Mouse (Mus musculus) hindbrain, postnatal 0 days (tissue): ENCODE measurements around the gene Asb2. TPM values are rescaled to one million over a fixed set of nuclear protein-coding genes. Genes with fewer than 3 reads are reported as not detected.

Experiments
- ATAC-seq: fragments of 200-750 bp; cut with Nextera tagmentation; 2 replicates; pipeline ENCODE4 v1.8.0; 2017; ENCODE audit warnings: mild to moderate bottlenecking, moderate TSS enrichment, moderate library complexity
- DNase-seq: peaks from one replicate; pipeline ENCODE4 v3.0.0-alpha.2; 2015; ENCODE audit warnings: low spot score
- H3K27ac ChIP-seq: fragments of 300-500 bp; sonication (generic); 2 replicates; pipeline ENCODE4 v1.5.1; 2014; ENCODE audit warnings: mild to moderate bottlenecking
- H3K27me3 ChIP-seq: fragments of 300-500 bp; sonication (generic); 2 replicates; pipeline ENCODE4 v1.6.1; 2014; ENCODE audit warnings: low read length, mixed read lengths; ENCODE audit not compliant: insufficient read depth
- H3K36me3 ChIP-seq: fragments of 300-500 bp; sonication (generic); 2 replicates; pipeline ENCODE4 v1.6.1; 2014; ENCODE audit warnings: low read length, mixed read lengths; ENCODE audit not compliant: insufficient read depth
- H3K4me1 ChIP-seq: fragments of 300-500 bp; sonication (generic); 2 replicates; pipeline ENCODE4 v1.6.1; 2014; ENCODE audit warnings: antibody characterized with exemption, low read length, mixed read lengths; ENCODE audit not compliant: insufficient read depth
- H3K4me2 ChIP-seq: fragments of 300-500 bp; sonication (generic); 2 replicates; pipeline ENCODE4 v1.6.1; 2014; ENCODE audit warnings: low read depth, mild to moderate bottlenecking, low read length, moderate library complexity, mixed read lengths
- H3K4me3 ChIP-seq: fragments of 300-500 bp; sonication (generic); 2 replicates; pipeline ENCODE4 v1.5.1; 2014; ENCODE audit warnings: low read length
- H3K9ac ChIP-seq: fragments of 300-500 bp; sonication (generic); replicated peaks from 2 replicates; pipeline ENCODE4 v1.6.1; 2014; ENCODE audit warnings: mild to moderate bottlenecking, low read length, moderate library complexity, mixed read lengths
- H3K9me3 ChIP-seq: fragments of 300-500 bp; sonication (generic); 2 replicates; pipeline ENCODE4 v1.6.1; 2016; ENCODE audit warnings: low read length, mixed read lengths
- CTCF ChIP-seq: IDR thresholded peaks from 2 replicates; pipeline ENCODE4 v1.5.1; 2016; ENCODE audit warnings: antibody characterized with exemption, control low read depth, low read depth
- WGBS: fragments of 180-500 bp; shearing (Covaris S2); extraction: QIAGEN DNeasy Blood & Tissue Kit; methylation state at CpG from one replicate; pipeline ENCODE4 v1.1.7; 2014; 5-methylcytosine and 5-hydroxymethylcytosine counted together
- polyA plus RNA-seq: library from polyadenylated mRNA; unstranded; fragments of >200 nt; fragmentation: Nextera tagmentation; extraction: Ambion mirVana; gene quantifications from 2 replicates; pipeline ENCODE4 v1.2.1, GENCODE M21; 2015
- total RNA-seq: library from RNA; depleted of rRNA; stranded (reverse); fragments of >200 nt; gene quantifications from 2 replicates; pipeline ENCODE4 v1.2.3, GENCODE M21; 2014

Asb2 gene
- total and polyA plus RNA-seq, 2 experiments from 2014 or later, result 1.6 to 3.2 TPM

GRCm38 (mm10) chr12:103333426-103333825 is 22.4 kb downstream of the Asb2 start:
- no peak for DNase-seq
- no peaks in the 10 kb centered on the region for H3K36me3 ChIP-seq
- H3K4me3 ChIP-seq, result no peak overlapping the region
- H3K27me3 ChIP-seq, result no peaks in the 10 kb centered on the region
- no peak overlapping the region for H3K27ac ChIP-seq
- 92% methylated on average over 15 of the region's 15 CpGs for WGBS
- H3K4me2 ChIP-seq, result no peak overlapping the region
- no peak for ATAC-seq
- no peak overlapping the region for H3K9ac ChIP-seq
- no peaks in the 10 kb centered on the region for H3K9me3 ChIP-seq
- TF ChIP-seq CTCF, result no peak
- no peaks in the 10 kb centered on the region for H3K4me1 ChIP-seq

- no peak for ATAC-seq
- TF ChIP-seq CTCF, result no peak
- Histone ChIP-seq H3K4me1 (no peaks in the 10 kb centered on the region), H3K4me2 (no peak overlapping the region), H3K9me3 (no peaks in the 10 kb centered on the region), H3K27ac (no peak overlapping the region), H3K27me3 (no peaks in the 10 kb centered on the region), H3K36me3 (no peaks in the 10 kb centered on the region), H3K4me3 (no peak overlapping the region), H3K9ac (no peak overlapping the region)
- WGBS, result 87% methylated on average over 2 of the region's 2 CpGs
- DNase-seq, result no peak
Measured at GRCm38 (mm10) chr12:103332879-103333278, 22.9 kb downstream of the Asb2 start.

GRCm38 (mm10) chr12:103331491-103331890 is 24.3 kb downstream of the Asb2 start:
- Histone ChIP-seq H3K27ac (no peak overlapping the region), H3K36me3 (no peaks in the 10 kb centered on the region), H3K9ac (no peak overlapping the region), H3K27me3 (no peaks in the 10 kb centered on the region), H3K4me3 (no peak overlapping the region), H3K4me2 (no peak overlapping the region), H3K4me1 (no peaks in the 10 kb centered on the region), H3K9me3 (no peaks in the 10 kb centered on the region)
- TF ChIP-seq CTCF, result no peak
- WGBS, result 64% methylated on average over 4 of the region's 4 CpGs
- ATAC-seq (no peak), DNase-seq (no peak)

- no peaks in the 10 kb centered on the region for H3K27me3 ChIP-seq
- H3K9ac ChIP-seq, result no peak overlapping the region
- no peak for TF ChIP-seq CTCF
- no peak for DNase-seq
- WGBS, result 49% methylated on average over 7 of the region's 7 CpGs
- H3K4me3 ChIP-seq, result no peak overlapping the region
- no peak overlapping the region for H3K27ac ChIP-seq
- no peak overlapping the region for H3K4me2 ChIP-seq
- no peaks in the 10 kb centered on the region for H3K4me1 ChIP-seq
- no peak for ATAC-seq
- H3K36me3 ChIP-seq, result no peaks in the 10 kb centered on the region
- no peaks in the 10 kb centered on the region for H3K9me3 ChIP-seq
Measured at GRCm38 (mm10) chr12:103328448-103329191, 27.2 kb downstream of the Asb2 start.

- TF ChIP-seq CTCF, result no peak
- Histone ChIP-seq H3K27me3 (no peaks in the 10 kb centered on the region), H3K36me3 (no peaks in the 10 kb centered on the region), H3K9me3 (no peaks in the 10 kb centered on the region), H3K27ac (no peak overlapping the region), H3K4me2 (no peak overlapping the region), H3K9ac (no peak overlapping the region), H3K4me3 (no peak overlapping the region), H3K4me1 (no peaks in the 10 kb centered on the region)
- no peak for ATAC-seq
- DNase-seq, result no peak
- 13% methylated on average over 7 of the region's 7 CpGs for WGBS
Measured at GRCm38 (mm10) chr12:103327107-103327506, 28.7 kb downstream of the Asb2 start.

- WGBS, result 51% methylated on average over 4 of the region's 4 CpGs
- H3K27ac ChIP-seq, result no peak overlapping the region
- no peaks in the 10 kb centered on the region for H3K27me3 ChIP-seq
- no peaks in the 10 kb centered on the region for H3K4me1 ChIP-seq
- no peak overlapping the region for H3K4me2 ChIP-seq
- DNase-seq, result no peak
- H3K36me3 ChIP-seq, result no peaks in the 10 kb centered on the region
- no peak for ATAC-seq
- no peaks in the 10 kb centered on the region for H3K9me3 ChIP-seq
- TF ChIP-seq CTCF, result no peak
- H3K9ac ChIP-seq, result no peak overlapping the region
- no peak overlapping the region for H3K4me3 ChIP-seq
Measured at GRCm38 (mm10) chr12:103326569-103326968, 29.2 kb downstream of the Asb2 start.

- ATAC-seq (peak; percentile 97), DNase-seq (peak; percentile 97)
- Histone ChIP-seq H3K4me2 (peak overlapping the region; percentile 53), H3K27ac (peak overlapping the region; percentile 20), H3K9me3 (no peaks in the 10 kb centered on the region), H3K9ac (peak overlapping the region; percentile 28), H3K4me1 (no peaks in the 10 kb centered on the region), H3K27me3 (no peaks in the 10 kb centered on the region), H3K4me3 (peak overlapping the region; percentile 33), H3K36me3 (no peaks in the 10 kb centered on the region)
- TF ChIP-seq CTCF, result peak; percentile 89
- WGBS, result 7% methylated on average over 60 of the region's 60 CpGs
Measured at GRCm38 (mm10) chr12:103325156-103325857, 30.5 kb downstream of the Asb2 start.
